Mouse (Mus musculus): ENCODE measurements at regions not wholly inside any gene's neighbourhood (a gene's known extent, or its start where the extent isn't known, plus 50 kb on each side); places are given as distances from the start of the nearest gene placed in this dataset.

DNA sequence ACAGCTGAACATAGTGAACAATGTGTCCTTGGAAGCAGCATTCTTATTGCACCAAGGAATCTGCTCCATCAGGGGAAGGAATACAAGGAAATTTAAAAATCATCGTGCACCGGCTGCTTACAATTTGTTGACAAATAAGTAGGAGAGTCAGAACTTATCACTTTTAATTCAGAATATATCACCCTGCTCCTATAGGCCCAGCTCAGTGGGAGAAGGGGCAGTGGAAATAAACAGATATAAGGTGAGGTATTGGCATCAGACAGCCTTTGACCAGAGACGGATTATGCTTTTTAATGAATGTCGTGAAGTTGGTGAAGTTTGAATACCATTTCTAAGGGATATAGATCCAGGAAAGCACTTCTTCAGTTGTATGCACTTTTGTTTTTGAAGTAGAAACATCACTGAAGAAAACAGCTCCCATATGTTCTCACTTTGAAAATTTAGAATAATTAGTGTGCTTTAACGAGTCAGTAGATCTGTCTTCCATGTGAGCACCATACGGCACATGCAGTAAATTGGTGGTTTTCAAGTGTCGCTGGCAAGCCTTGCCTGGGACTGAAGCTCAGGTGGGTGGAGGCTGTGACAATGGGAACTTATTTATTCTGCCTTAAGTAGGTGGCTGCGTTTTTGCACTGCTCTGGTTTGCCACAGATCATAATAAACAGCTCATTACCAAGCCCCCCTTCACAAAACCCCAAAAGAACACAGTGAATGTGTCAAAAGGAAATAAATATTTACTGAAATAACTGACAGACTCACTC, 176.1 kb upstream of the Clnk start:
- Histone ChIP-seq H3K27me3 (ENCODE audit: low read depth, poor library complexity, severe bottlenecking) (no peaks in the 10 kb centered on the region), H3K27ac (replicated peaks) (no peak overlapping the region), H3K9me3 (replicated peaks) (no peaks in the 10 kb centered on the region), H3K4me3 (no peak overlapping the region), H3K4me1 (no peaks in the 10 kb centered on the region), H3K36me3 (no peaks in the 10 kb centered on the region)
- WGBS = 88% methylated on average over 8 of the region's 8 CpGs
- no peak for DNase-seq (ENCODE audit: low spot score)

DNA sequence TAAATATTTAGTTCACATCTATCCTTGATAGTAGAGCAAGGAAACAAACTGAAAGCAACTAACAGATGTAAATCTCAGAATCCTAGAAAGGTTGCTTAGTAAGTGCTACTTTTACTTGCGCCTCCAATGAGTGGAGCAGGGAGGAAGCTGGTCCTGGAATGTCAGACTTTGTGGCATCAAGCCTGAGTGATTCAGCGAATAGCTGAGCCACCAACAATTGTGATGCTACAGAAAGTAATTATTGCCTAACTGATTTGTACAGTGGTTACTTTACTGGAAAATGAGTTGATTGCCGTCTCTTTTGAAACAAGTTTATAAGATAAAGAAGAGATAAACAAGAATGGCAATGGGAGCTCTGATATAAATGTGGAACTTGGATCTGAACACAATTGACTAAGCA, 173.9 kb upstream of the Clnk start:
- no peak for DNase-seq (ENCODE audit: low spot score)
- Histone ChIP-seq H3K27ac (replicated peaks) (no peak overlapping the region), H3K9me3 (replicated peaks) (no peaks in the 10 kb centered on the region), H3K36me3 (no peaks in the 10 kb centered on the region), H3K27me3 (ENCODE audit: low read depth, poor library complexity, severe bottlenecking) (no peaks in the 10 kb centered on the region), H3K4me1 (no peaks in the 10 kb centered on the region), H3K4me3 (no peak overlapping the region)
- 90% methylated on average over 3 of the region's 3 CpGs for WGBS

DNA sequence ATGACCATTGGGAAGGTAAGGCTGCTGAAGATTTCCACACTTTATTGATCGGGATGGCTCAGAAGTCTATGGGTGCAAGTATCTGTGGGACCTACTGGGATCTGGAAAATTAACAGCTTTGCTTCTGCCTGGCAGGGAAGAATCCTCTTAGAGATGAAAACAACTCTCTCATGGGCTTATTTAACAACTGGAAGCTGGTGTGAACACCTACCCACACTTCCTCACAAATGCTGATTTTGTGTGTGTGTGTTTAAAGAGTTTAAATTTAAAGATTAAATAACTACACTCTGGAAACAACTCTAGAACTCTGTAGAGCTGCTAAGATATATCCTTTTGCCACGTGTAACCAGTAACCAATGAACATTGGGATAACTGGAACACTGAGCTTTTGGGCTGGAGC, 172.5 kb upstream of the Clnk start:
- Histone ChIP-seq H3K27me3 (ENCODE audit: low read depth, poor library complexity, severe bottlenecking) (no peaks in the 10 kb centered on the region), H3K9me3 (replicated peaks) (no peaks in the 10 kb centered on the region), H3K36me3 (no peaks in the 10 kb centered on the region), H3K4me3 (no peak overlapping the region), H3K4me1 (no peaks in the 10 kb centered on the region), H3K27ac (replicated peaks) (no peak overlapping the region)
- 77% methylated on average over 2 of the region's 2 CpGs for WGBS
- DNase-seq (ENCODE audit: low spot score) = no peak

DNA sequence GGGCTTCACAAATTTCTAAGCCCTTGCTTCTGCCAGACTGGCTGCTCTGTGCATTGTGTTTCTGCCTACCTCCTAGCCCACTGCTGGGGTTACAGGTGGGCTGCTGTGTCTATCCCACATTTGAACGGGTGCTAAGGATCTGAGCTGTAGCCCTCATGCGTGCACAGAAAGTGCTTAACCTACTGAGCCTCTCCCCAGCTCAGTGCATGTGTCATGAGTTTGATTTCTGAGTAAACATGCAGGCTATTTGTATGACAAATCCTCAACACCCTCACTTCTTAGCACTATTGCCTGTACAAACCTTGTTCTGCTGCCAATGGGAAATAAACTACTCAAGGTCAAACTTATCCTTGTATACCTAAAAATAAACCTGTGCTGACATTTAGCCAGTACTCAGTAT, 163.9 kb upstream of the Clnk start:
- Histone ChIP-seq H3K27ac (replicated peaks) (no peak overlapping the region), H3K27me3 (ENCODE audit: low read depth, poor library complexity, severe bottlenecking) (no peaks in the 10 kb centered on the region), H3K4me1 (no peaks in the 10 kb centered on the region), H3K9me3 (replicated peaks) (no peaks in the 10 kb centered on the region), H3K4me3 (no peak overlapping the region), H3K36me3 (no peaks in the 10 kb centered on the region)
- 88% methylated on average over 2 of the region's 2 CpGs for whole genome bisulfite sequencing
- DNase-seq (ENCODE audit: low spot score) = no peak

DNA sequence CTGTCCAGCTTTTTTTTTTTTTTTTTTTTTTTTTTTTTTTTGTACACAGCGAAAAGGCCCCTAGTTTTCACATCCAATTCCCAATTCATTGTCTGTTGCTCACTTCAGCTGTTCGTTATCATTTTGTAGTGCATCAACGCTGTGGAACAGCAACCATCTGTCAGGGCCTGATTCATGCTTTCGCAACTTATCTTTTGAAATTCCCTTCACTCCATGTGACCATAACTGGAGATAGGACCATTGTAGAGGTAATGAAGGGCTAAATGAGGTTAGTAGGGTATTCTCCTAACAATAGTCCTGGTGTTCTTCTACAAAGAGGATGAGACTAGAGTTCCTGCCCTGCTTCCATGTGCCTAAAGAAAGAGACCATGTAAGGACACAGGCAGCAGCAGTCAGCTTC, 146.6 kb upstream of the Clnk start:
- Histone ChIP-seq H3K27me3 (ENCODE audit: low read depth, poor library complexity, severe bottlenecking) (no peaks in the 10 kb centered on the region), H3K36me3 (no peaks in the 10 kb centered on the region), H3K9me3 (replicated peaks) (no peaks in the 10 kb centered on the region), H3K4me3 (no peak overlapping the region), H3K4me1 (no peaks in the 10 kb centered on the region), H3K27ac (replicated peaks) (no peak overlapping the region)
- DNase-seq (ENCODE audit: low spot score) = no peak
- 86% methylated on average over 4 of the region's 4 CpGs for WGBS

DNA sequence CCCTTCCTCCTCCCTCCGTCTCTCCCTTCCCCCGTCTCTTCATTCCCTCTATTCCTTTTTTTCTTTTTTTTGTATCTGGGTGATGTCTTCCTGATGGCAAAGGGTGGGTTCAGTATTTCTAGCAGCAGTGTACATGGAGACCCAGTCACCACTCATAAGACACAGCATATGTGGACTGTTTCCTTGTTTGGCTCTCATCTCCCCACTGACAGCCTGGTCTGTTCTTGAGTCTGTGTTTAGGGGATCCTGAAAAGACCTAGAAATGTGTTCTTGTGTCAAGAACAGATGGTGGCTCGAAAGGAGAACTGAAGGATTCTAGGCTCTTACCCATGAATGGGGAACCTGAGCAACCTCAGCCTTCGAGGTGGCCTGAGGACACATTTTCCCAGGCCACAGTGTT, 124.0 kb upstream of the Clnk start:
- H3K27ac ChIP-seq (replicated peaks) = no peak overlapping the region
- no peak overlapping the region for H3K4me3 ChIP-seq
- no peaks in the 10 kb centered on the region for H3K36me3 ChIP-seq
- no peaks in the 10 kb centered on the region for H3K4me1 ChIP-seq
- H3K27me3 ChIP-seq (ENCODE audit: low read depth, poor library complexity, severe bottlenecking) = no peaks in the 10 kb centered on the region
- 81% methylated on average over 4 of the region's 4 CpGs for WGBS
- H3K9me3 ChIP-seq (replicated peaks) = no peaks in the 10 kb centered on the region
- DNase-seq (ENCODE audit: low spot score) = no peak

DNA sequence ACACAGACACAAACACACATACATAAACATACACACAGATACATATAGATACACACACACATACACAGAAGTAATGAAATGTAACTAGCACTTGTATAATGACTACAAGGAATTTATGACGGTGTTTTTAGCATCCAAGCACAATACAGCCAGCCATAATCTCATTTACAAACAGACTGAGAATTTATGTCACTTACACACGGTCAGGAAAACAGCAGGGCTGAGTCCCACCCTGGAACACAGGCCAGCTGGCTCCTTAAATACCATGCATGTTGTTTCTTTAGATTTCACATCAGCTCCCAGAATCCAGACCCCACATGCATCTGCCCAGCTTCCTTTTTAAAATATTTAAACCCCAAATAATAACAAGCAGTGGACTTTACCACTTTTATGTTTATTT, 123.1 kb upstream of the Clnk start:
- Histone ChIP-seq H3K27ac (replicated peaks) (no peak overlapping the region), H3K36me3 (no peaks in the 10 kb centered on the region), H3K4me1 (no peaks in the 10 kb centered on the region), H3K4me3 (no peak overlapping the region), H3K27me3 (ENCODE audit: low read depth, poor library complexity, severe bottlenecking) (no peaks in the 10 kb centered on the region), H3K9me3 (replicated peaks) (no peaks in the 10 kb centered on the region)
- WGBS = 53% methylated on average over 2 of the region's 2 CpGs
- DNase-seq (ENCODE audit: low spot score) = no peak

DNA sequence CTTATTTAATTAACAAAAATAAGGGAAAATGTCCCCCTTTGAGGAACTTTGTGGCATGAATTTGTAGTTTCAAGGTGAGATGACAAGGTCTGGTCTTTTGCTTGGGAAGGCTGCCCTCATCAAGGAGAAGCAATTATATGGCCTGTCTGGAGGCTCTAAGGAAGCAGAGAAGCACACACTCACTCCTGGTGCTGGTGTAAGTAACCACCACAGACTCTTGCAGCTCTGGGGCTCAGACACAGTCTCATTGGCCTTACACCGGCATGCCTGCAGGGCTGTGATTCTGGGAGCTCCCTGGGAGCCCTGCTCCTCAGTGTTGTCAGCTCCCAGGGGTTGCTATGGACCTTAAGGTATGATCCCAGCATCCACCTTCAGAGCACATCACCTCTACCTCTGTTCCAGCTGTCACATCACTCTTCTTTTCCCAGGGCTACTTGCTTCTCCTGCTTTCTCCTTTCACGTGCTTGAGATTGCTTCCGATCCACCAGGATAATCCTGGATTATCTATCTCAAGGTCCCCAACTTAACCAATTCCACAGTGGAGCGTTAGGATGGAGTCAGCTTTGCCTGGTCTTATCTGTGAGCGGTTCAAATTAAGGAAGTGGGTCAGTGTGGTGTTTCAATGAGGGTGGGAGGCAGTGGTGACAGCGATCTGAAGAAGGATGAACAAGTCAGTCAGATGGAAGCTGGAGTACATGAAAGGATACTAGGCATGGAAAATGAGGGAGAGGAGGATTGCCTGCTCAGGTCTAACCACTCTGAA, 96.0 kb upstream of the Clnk start:
- Histone ChIP-seq H3K27ac (replicated peaks) (no peak overlapping the region), H3K4me3 (no peak overlapping the region), H3K36me3 (no peaks in the 10 kb centered on the region), H3K9me3 (replicated peaks) (no peaks in the 10 kb centered on the region), H3K27me3 (ENCODE audit: low read depth, poor library complexity, severe bottlenecking) (no peaks in the 10 kb centered on the region), H3K4me1 (no peaks in the 10 kb centered on the region)
- 65% methylated on average over 6 of the region's 6 CpGs for WGBS
- DNase-seq (ENCODE audit: low spot score) = no peak

DNA sequence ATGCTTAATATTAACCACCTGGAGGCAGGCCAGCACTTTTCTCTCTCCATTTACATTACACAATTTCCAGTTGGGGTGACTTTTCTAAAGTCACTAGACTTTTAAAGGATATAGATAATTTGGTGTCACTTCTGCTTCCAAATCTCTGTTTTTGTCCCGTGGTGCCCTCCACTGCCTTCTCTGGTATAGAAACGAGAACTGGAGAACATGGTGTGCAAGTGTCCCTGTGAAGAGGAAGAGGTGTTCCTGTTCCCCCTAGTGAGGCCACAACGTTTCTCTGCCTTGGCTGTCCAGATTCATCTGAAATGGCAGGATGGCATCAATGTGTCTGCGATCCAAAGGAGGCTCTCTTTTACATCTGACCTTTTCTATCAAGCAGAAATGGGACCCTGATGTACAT, 93.9 kb upstream of the Clnk start:
- H3K4me3 ChIP-seq = no peak overlapping the region
- H3K9me3 ChIP-seq (replicated peaks) = no peaks in the 10 kb centered on the region
- no peaks in the 10 kb centered on the region for H3K27me3 ChIP-seq (ENCODE audit: low read depth, poor library complexity, severe bottlenecking)
- H3K36me3 ChIP-seq = no peaks in the 10 kb centered on the region
- H3K4me1 ChIP-seq = no peaks in the 10 kb centered on the region
- no peak for DNase-seq (ENCODE audit: low spot score)
- 82% methylated on average over 4 of the region's 4 CpGs for WGBS
- H3K27ac ChIP-seq (replicated peaks) = no peak overlapping the region

DNA sequence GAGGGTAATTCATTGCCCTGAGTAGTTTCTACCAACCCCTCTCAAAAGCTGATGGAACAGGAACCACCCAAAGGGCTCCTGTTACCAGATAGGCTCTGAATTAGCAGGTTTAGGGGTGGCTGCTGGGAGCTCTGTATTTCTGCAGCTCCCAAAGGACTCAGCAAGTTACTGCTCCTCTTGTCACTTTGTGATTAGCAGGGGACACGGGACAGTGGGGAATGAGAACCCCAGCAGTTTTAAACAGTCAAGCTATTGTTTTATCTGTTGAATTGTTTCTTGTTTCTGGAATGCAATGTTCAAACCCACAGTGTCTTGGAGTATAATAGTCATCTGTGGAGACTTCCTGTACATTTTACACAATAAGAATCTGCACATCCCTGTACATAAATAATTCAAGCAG, 90.4 kb upstream of the Clnk start:
- Histone ChIP-seq H3K36me3 (no peaks in the 10 kb centered on the region), H3K4me3 (no peak overlapping the region), H3K4me1 (no peaks in the 10 kb centered on the region), H3K27ac (replicated peaks) (no peak overlapping the region), H3K9me3 (replicated peaks) (no peaks in the 10 kb centered on the region), H3K27me3 (ENCODE audit: low read depth, poor library complexity, severe bottlenecking) (no peaks in the 10 kb centered on the region)
- WGBS = 39% methylated on average over 1 of the region's 1 CpGs
- DNase-seq (ENCODE audit: low spot score) = no peak

DNA sequence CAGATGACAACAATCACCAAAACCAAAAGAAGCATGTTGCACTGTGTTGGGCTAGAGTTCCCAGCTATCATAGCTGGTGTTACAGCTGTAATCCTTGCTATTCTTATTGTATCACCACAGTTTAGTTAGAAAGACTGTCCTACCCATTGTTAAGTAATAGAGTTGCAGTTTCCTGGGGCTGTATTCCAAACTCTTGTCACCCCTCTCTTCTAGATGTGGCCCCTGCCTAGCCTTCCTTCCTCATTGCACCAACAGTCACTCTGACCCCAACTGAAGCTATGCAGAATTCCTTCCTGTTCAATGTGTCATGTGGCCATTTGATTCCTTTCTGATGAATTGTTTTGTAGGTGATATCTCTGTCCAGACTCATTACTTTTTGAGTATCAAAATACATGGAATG, 87.8 kb upstream of the Clnk start:
- Histone ChIP-seq H3K36me3 (no peaks in the 10 kb centered on the region), H3K27me3 (ENCODE audit: low read depth, poor library complexity, severe bottlenecking) (no peaks in the 10 kb centered on the region), H3K4me1 (no peaks in the 10 kb centered on the region), H3K9me3 (replicated peaks) (no peaks in the 10 kb centered on the region), H3K4me3 (no peak overlapping the region), H3K27ac (replicated peaks) (no peak overlapping the region)
- no peak for DNase-seq (ENCODE audit: low spot score)

DNA sequence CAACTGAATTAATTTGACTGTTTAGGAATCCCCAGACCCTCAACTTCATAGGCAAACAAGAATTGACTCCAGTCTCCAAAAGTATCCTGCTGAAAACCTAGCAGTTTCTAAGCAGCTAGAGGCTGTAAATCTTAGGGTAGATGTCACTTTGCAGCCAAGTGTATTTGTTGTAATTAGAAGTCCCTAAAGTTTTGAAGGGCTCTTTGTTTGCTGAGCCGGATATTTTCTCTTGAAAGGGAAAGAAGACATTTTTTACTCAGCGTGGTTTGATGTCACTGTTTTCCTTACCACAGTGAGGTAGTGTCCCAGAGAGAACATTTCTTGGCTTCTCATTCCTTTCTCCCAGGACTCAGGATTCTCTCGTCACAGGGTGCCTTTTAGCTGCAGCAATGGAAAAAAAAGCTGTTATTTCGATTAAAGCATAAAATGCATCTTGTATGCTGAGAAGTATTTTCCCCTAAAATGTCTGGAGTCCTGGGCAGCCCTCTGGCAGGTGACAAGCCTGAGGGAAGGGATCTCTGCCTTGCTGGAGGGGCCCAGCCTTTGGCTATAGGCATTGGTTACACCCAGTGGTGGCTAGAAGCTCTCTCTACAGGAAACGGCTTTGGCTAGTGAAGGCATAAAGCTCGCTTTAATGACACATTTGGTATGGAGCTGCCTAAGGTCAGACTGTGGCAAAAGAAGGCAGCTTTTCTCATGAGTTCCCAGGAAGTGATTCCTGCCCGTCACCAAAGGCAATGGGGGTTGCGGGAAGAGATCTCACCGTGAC, 74.1 kb upstream of the Clnk start:
- Histone ChIP-seq H3K27me3 (ENCODE audit: low read depth, poor library complexity, severe bottlenecking) (no peaks in the 10 kb centered on the region), H3K27ac (replicated peaks) (no peak overlapping the region), H3K4me1 (0 out of 2 replicates have a peak, but pooled peaks cover 3% of the 10 kb centered on the region), H3K9me3 (replicated peaks) (no peaks in the 10 kb centered on the region), H3K36me3 (no peaks in the 10 kb centered on the region), H3K4me3 (no peak overlapping the region)
- DNase-seq (ENCODE audit: low spot score) = no peak
- WGBS = 75% methylated on average over 9 of the region's 9 CpGs
